Mouse (Mus musculus): ENCODE data around the gene Tnf.

Gene Tnf

GRCm38 (mm10) chr17:35180093-35180492 lies 21.7 kb downstream of the Tnf start:
- no peaks in the 10 kb centered on the region for H3K36me3 ChIP-seq (ENCODE audit: insufficient read depth, low read length)
- TF ChIP-seq CTCF (conservative IDR thresholded peaks at IDR 0.05; ENCODE audit: low read length) = no peak
- no peak for TF ChIP-seq NANOG (IDR thresholded peaks at IDR 0.05; ENCODE audit: borderline replicate concordance, low read length)
- TF ChIP-seq POU5F1 (IDR thresholded peaks at IDR 0.05; ENCODE audit: borderline replicate concordance, low read length) = no peak
- H3K27me3 ChIP-seq (ENCODE audit: insufficient read depth, low read length) = peaks cover 11% of the 10 kb centered on the region; the same call in 1 of the 2 replicates
- H3K9me3 ChIP-seq (ENCODE audit: low read length) = no peaks in the 10 kb centered on the region
- peaks cover 21% of the 10 kb centered on the region for H3K4me1 ChIP-seq (replicated peaks; ENCODE audit: low read depth, low read length)
- no peak overlapping the region for H3K4me3 ChIP-seq (replicated peaks; ENCODE audit: low read length)

DNA sequence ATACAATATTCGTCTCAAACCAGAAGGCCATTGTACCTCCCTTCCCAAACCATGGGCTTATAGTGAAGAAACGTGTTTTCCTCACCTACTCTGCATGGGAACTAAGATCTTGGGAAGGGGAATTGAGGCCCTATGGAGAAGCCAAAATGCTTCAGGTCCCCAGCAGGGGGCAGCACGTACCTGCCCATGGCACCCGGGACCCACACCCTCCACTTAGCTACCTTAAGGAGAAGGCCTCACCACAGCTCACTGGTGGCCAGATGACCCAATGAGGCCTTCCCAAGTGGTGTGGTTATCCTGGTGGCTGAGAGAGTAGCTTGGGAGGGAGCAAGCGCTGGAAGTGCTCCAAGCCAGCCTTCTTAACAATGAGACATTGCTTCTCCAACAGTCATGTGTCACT lies 23.3 kb downstream of the Tnf start:
- Histone ChIP-seq H3K4me1 (replicated peaks; ENCODE audit: low read depth, low read length) (peaks cover 6% of the 10 kb centered on the region; the same call in 1 of the 2 replicates), H3K9me3 (ENCODE audit: low read length) (no peaks in the 10 kb centered on the region), H3K27me3 (ENCODE audit: insufficient read depth, low read length) (peaks cover 20% of the 10 kb centered on the region), H3K36me3 (ENCODE audit: insufficient read depth, low read length) (no peaks in the 10 kb centered on the region), H3K4me3 (replicated peaks; ENCODE audit: low read length) (no peak overlapping the region)
- TF ChIP-seq CTCF (conservative IDR thresholded peaks at IDR 0.05; ENCODE audit: low read length) = peak; percentile 78
- TF ChIP-seq POU5F1 (IDR thresholded peaks at IDR 0.05; ENCODE audit: borderline replicate concordance, low read length) = no peak

- peaks cover 44% of the 10 kb centered on the region for H3K27me3 ChIP-seq (ENCODE audit: insufficient read depth, low read length)
- TF ChIP-seq POU5F1 (IDR thresholded peaks at IDR 0.05; ENCODE audit: borderline replicate concordance, low read length) = no peak
- no peak for TF ChIP-seq NANOG (IDR thresholded peaks at IDR 0.05; ENCODE audit: borderline replicate concordance, low read length)
- H3K4me3 ChIP-seq (replicated peaks; ENCODE audit: low read length) = no peak within 1 kb of the TSS
- H3K4me1 ChIP-seq (replicated peaks; ENCODE audit: low read depth, low read length) = 0 out of 2 replicates have a peak, but pooled peaks cover 2% of the 10 kb centered on the region
- H3K36me3 ChIP-seq (ENCODE audit: insufficient read depth, low read length) = no peaks in the 10 kb centered on the region
- no peaks in the 10 kb centered on the region for H3K9me3 ChIP-seq (ENCODE audit: low read length)
Measured at GRCm38 (mm10) chr17:35175968-35176367, 25.8 kb downstream of the Tnf start, which contains the start of gene Aif1. Gene Aif1, minus strand, starts transcription at chr17:35176068.

GRCm38 (mm10) chr17:35175382-35175781 lies 26.4 kb downstream of the Tnf start:
- TF ChIP-seq NANOG (IDR thresholded peaks at IDR 0.05; ENCODE audit: borderline replicate concordance, low read length) (no peak), CTCF (conservative IDR thresholded peaks at IDR 0.05; ENCODE audit: low read length) (no peak), POU5F1 (IDR thresholded peaks at IDR 0.05; ENCODE audit: borderline replicate concordance, low read length) (no peak)
- no peaks in the 10 kb centered on the region for H3K9me3 ChIP-seq (ENCODE audit: low read length)
- 0 out of 2 replicates have a peak, but pooled peaks cover 2% of the 10 kb centered on the region for H3K4me1 ChIP-seq (replicated peaks; ENCODE audit: low read depth, low read length)

DNA sequence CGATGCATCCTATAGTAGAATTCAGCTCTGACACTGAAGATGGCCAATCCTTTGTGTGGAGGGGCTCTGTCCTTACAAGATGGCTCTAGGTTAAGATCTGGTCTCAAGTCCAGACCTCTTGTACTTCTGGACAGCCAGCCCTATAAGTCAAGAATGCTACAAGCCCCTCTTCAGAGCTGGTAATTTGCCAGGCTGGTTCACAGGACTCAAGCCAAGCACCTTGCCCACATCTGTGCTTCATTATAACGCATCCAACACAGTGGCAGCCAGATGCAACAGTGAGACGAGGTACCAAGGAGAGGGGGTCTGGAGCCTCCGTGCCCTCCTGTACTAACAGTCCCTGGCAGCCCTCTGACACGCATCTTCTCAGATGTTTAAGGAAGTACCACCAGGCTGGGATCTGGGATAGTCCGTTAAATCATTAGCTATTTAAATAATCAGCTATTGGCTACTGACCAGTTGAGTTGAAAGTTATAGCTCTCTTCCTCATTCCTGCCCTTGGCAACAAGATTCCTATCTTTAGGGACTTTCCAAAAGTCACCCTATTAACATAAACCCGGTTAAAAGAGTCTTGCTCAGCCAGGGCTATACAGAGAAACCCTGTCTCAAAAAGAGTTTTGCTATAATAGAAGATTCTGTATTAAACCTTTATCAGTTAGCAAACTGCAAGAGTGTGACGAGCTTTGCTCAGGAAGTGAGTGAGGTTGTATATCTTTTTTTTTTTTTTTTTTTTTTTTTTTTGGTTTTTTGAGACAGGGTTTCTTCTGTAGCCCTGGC lies 27.4 kb downstream of the Tnf start:
- no peak for TF ChIP-seq NANOG (IDR thresholded peaks at IDR 0.05; ENCODE audit: borderline replicate concordance, low read length)
- no peak for TF ChIP-seq POU5F1 (IDR thresholded peaks at IDR 0.05; ENCODE audit: borderline replicate concordance, low read length)
- no peak for TF ChIP-seq CTCF (conservative IDR thresholded peaks at IDR 0.05; ENCODE audit: low read length)
- H3K4me1 ChIP-seq (replicated peaks; ENCODE audit: low read depth, low read length) = 0 out of 2 replicates have a peak, but pooled peaks cover 2% of the 10 kb centered on the region
- H3K36me3 ChIP-seq (ENCODE audit: insufficient read depth, low read length) = no peaks in the 10 kb centered on the region
- no peak overlapping the region for H3K4me3 ChIP-seq (replicated peaks; ENCODE audit: low read length)
- H3K9me3 ChIP-seq (ENCODE audit: low read length) = no peaks in the 10 kb centered on the region
- H3K27me3 ChIP-seq (ENCODE audit: insufficient read depth, low read length) = peaks cover 39% of the 10 kb centered on the region

More at GRCm38 (mm10) chr17:35175382-35175781, 26.4 kb downstream of the Tnf start:
- Histone ChIP-seq H3K27me3 (ENCODE audit: insufficient read depth, low read length) (peaks cover 47% of the 10 kb centered on the region), H3K36me3 (ENCODE audit: insufficient read depth, low read length) (no peaks in the 10 kb centered on the region), H3K4me3 (replicated peaks; ENCODE audit: low read length) (no peak overlapping the region)

DNA sequence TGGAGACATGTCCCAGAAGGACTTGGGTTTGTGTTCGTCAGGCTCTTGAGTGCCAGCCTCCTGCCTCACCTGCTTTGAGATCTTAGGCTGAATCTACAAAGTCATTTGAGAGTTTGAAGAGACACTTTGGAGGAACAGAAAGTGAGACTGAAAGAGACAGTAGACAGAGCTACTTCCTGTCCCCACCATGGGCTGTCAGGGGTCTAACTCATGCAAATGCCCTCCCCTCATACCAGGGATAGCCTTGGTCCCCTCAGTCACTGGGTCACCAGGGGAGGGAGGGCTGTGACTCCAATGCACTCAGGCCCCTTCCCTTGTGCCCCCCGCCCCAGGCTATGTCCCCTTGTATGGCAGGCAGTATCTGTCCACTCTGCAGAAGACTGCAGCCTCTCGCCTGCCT lies 28.5 kb downstream of the Tnf start:
- peaks cover 39% of the 10 kb centered on the region for H3K27me3 ChIP-seq (ENCODE audit: insufficient read depth, low read length)
- no peaks in the 10 kb centered on the region for H3K9me3 ChIP-seq (ENCODE audit: low read length)
- TF ChIP-seq POU5F1 (IDR thresholded peaks at IDR 0.05; ENCODE audit: borderline replicate concordance, low read length) (no peak), NANOG (IDR thresholded peaks at IDR 0.05; ENCODE audit: borderline replicate concordance, low read length) (no peak), CTCF (conservative IDR thresholded peaks at IDR 0.05; ENCODE audit: low read length) (no peak)
- no peak overlapping the region for H3K4me3 ChIP-seq (replicated peaks; ENCODE audit: low read length)
- no peaks in the 10 kb centered on the region for H3K4me1 ChIP-seq (replicated peaks; ENCODE audit: low read depth, low read length)
- no peaks in the 10 kb centered on the region for H3K36me3 ChIP-seq (ENCODE audit: insufficient read depth, low read length)

DNA sequence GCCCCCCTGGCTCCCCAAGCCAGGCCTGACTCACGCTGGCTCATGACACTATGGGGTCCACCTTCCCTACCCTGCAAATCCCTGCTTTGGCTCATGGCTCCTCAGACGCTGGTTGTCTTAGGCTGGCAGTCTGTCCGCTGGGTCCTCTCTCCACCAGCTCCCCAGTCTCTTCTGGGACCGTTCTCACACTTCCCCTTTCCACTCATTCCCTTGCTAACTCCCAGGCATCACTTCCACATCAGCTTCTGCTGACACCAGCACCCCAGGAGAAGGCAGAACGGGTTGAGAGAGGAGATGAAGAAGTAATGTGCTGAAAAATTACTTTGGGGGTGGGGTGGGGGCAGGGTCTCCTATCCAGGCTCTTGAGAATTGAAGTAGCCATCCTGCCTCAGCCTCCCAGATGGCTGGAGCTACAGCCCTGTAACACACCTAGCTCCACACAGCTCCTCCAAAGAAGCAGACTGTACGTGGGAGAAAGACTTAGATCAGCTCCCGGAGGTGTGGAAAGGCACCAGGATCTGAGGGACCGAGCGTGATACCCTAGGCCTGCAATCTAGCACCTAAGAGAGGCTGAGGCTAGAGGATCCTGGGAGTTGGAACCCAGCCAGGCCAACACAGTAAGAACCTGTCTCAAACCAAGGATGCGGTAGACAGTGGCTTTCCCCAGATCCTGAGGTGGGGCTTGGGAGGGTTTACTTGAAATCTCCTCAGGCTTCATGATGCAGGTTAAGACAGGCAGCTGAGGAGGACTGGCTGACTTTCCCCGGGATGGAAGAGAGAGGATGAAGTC lies 29.2 kb downstream of the Tnf start:
- TF ChIP-seq CTCF (conservative IDR thresholded peaks at IDR 0.05; ENCODE audit: low read length) (no peak), POU5F1 (IDR thresholded peaks at IDR 0.05; ENCODE audit: borderline replicate concordance, low read length) (no peak), NANOG (IDR thresholded peaks at IDR 0.05; ENCODE audit: borderline replicate concordance, low read length) (no peak)
- Histone ChIP-seq H3K9me3 (ENCODE audit: low read length) (no peaks in the 10 kb centered on the region), H3K36me3 (ENCODE audit: insufficient read depth, low read length) (peaks cover 4% of the 10 kb centered on the region; the same call in 1 of the 2 replicates), H3K27me3 (ENCODE audit: insufficient read depth, low read length) (peaks cover 39% of the 10 kb centered on the region), H3K4me3 (replicated peaks; ENCODE audit: low read length) (no peak overlapping the region), H3K4me1 (replicated peaks; ENCODE audit: low read depth, low read length) (no peaks in the 10 kb centered on the region)

DNA sequence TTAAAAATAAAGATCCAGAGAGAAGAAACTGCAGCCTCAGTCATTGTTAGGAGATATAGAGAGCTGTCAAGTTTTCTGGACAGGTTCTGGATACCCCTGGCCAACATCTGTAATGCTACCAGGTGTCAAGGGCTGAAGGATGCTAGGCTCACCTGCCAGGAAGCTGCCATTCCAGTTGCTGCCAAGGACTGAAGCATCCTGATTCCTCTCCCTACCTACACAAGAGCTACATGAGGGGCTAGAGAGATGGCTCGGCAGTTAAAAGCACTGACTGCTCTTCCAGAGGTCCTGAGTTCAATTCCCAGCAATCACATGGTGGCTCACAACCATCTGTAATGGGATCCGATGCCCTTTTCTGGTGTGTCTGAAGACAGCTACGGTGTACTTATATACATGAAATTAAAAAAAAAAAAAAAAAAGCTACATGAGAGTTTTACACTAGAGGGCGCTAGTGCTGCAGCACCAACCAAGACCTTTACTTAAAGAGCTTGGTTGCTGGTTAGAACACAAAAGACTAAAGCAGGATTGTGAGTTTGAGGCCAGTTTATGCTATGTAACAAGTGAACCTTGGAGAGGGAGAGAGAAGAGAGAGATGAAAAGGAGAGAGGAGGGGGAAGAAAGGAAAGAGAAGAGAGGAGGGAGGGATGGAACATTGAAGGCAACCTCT lies 33.1 kb downstream of the Tnf start:
- H3K27me3 ChIP-seq (ENCODE audit: insufficient read depth, low read length) = peaks cover 31% of the 10 kb centered on the region
- H3K4me3 ChIP-seq (replicated peaks; ENCODE audit: low read length) = no peak overlapping the region
- H3K9me3 ChIP-seq (ENCODE audit: low read length) = no peaks in the 10 kb centered on the region
- H3K4me1 ChIP-seq (replicated peaks; ENCODE audit: low read depth, low read length) = peaks cover 13% of the 10 kb centered on the region
- peaks cover 8% of the 10 kb centered on the region; the same call in 1 of the 2 replicates for H3K36me3 ChIP-seq (ENCODE audit: insufficient read depth, low read length)
- TF ChIP-seq POU5F1 (IDR thresholded peaks at IDR 0.05; ENCODE audit: borderline replicate concordance, low read length) (no peak), NANOG (IDR thresholded peaks at IDR 0.05; ENCODE audit: borderline replicate concordance, low read length) (no peak), CTCF (conservative IDR thresholded peaks at IDR 0.05; ENCODE audit: low read length) (peak; percentile 71)

All from E14TG2a.4 (cell line).